Mouse (Mus musculus) erythroblast, embryonic 14.5 days (primary cell): ENCODE measurements around the gene Mark1. TPM values are rescaled to one million over a fixed set of nuclear protein-coding genes. Genes with fewer than 3 reads are reported as not detected.

Source experiments
- H3K27me3 ChIP-seq: 2 replicates; pipeline ENCODE4 v1.6.1; 2012; ENCODE audit warnings: inconsistent platforms; ENCODE audit not compliant: control insufficient read depth
- H3K36me3 ChIP-seq: 2 replicates; pipeline ENCODE4 v1.6.1; 2012; ENCODE audit warnings: mild to moderate bottlenecking, inconsistent platforms; ENCODE audit not compliant: control insufficient read depth
- H3K4me1 ChIP-seq: 2 replicates; pipeline ENCODE4 v1.6.1; 2012; ENCODE audit warnings: inconsistent platforms; ENCODE audit not compliant: control insufficient read depth
- H3K4me3 ChIP-seq: replicated peaks from 2 replicates; pipeline ENCODE3; 2012; ENCODE audit warnings: moderate library complexity, mild to moderate bottlenecking, inconsistent platforms
- H3K9me3 ChIP-seq: 2 replicates; pipeline ENCODE4 v1.6.1; 2012; ENCODE audit warnings: low read length, inconsistent platforms, mixed read lengths; ENCODE audit not compliant: control insufficient read depth
- GATA1 ChIP-seq: IDR thresholded peaks from 2 replicates; pipeline ENCODE4 v1.6.1; 2012; ENCODE audit warnings: low read length, inconsistent platforms, mixed read lengths
- TAL1 ChIP-seq: IDR thresholded peaks from 3 replicates; pipeline ENCODE4 v1.6.1; 2012; ENCODE audit warnings: low read length, inconsistent platforms, mixed read lengths
- polyA plus RNA-seq: library from polyadenylated mRNA; stranded (reverse); fragments of >175 nt; gene quantifications from 2 replicates; pipeline ENCODE4 v1.2.3, GENCODE M21; 2012

Gene Mark1
- polyA plus RNA-seq, 1 experiment = not detected

- H3K4me3 ChIP-seq = no peak overlapping the region
- no peaks in the 10 kb centered on the region for H3K36me3 ChIP-seq
- no peaks in the 10 kb centered on the region for H3K9me3 ChIP-seq
- no peaks in the 10 kb centered on the region for H3K27me3 ChIP-seq
- peaks cover 25% of the 10 kb centered on the region for H3K4me1 ChIP-seq
- TF ChIP-seq TAL1 = no peak
- TF ChIP-seq GATA1 = 0 out of 2 replicates have a peak, but pooled peaks have one; percentile 8
These were observed 145.4 kb downstream of the Mark1 start for GRCm38 (mm10) chr1:184853922-184854321.

- Histone ChIP-seq H3K36me3 (no peaks in the 10 kb centered on the region), H3K9me3 (no peaks in the 10 kb centered on the region), H3K27me3 (no peaks in the 10 kb centered on the region), H3K4me3 (peak overlapping the region; percentile 14), H3K4me1 (peaks cover 25% of the 10 kb centered on the region)
- TF ChIP-seq GATA1 = no peak
- no peak for TF ChIP-seq TAL1
These were observed 146.0 kb downstream of the Mark1 start for GRCm38 (mm10) chr1:184853339-184853738.

- no peaks in the 10 kb centered on the region for H3K36me3 ChIP-seq
These were observed 147.4 kb downstream of the Mark1 start for GRCm38 (mm10) chr1:184851741-184852618.

GRCm38 (mm10) chr1:184851166-184851565 is 148.2 kb downstream of the Mark1 start:
- H3K4me1 ChIP-seq = peaks cover 42% of the 10 kb centered on the region
- TF ChIP-seq GATA1 = no peak
- no peak for TF ChIP-seq TAL1
- H3K9me3 ChIP-seq = no peaks in the 10 kb centered on the region
- no peaks in the 10 kb centered on the region for H3K27me3 ChIP-seq
- H3K4me3 ChIP-seq = no peak overlapping the region
- no peaks in the 10 kb centered on the region for H3K36me3 ChIP-seq

More at GRCm38 (mm10) chr1:184851741-184852618, 147.4 kb downstream of the Mark1 start:
- Histone ChIP-seq H3K9me3 (no peaks in the 10 kb centered on the region), H3K4me1 (peaks cover 34% of the 10 kb centered on the region), H3K4me3 (peak overlapping the region; percentile 25), H3K27me3 (no peaks in the 10 kb centered on the region)
- TF ChIP-seq GATA1 (no peak), TAL1 (no peak)

- Histone ChIP-seq H3K4me3 (peak overlapping the region; percentile 73), H3K36me3 (no peaks in the 10 kb centered on the region; the same call in 1 of the 2 replicates), H3K27me3 (no peaks in the 10 kb centered on the region), H3K4me1 (peaks cover 65% of the 10 kb centered on the region), H3K9me3 (no peaks in the 10 kb centered on the region)
- TF ChIP-seq GATA1 (no peak), TAL1 (no peak)
These were observed 152.4 kb downstream of the Mark1 start for GRCm38 (mm10) chr1:184846973-184847372.

Other genes with a start within 250 kb of the Mark1 start
- gene Marc1, start 188.3 kb downstream of the Mark1 start, polyA plus RNA-seq = not detected in 2 replicates
- 4.6 and 6.8 TPM in 2 replicates for gene Marc2, start 153.1 kb downstream of the Mark1 start, polyA plus RNA-seq
- 0.04 and 0.05 TPM in 2 replicates for gene C130074G19Rik, start 116.4 kb downstream of the Mark1 start, polyA plus RNA-seq
- gene Rab3gap2, start 204.5 kb upstream of the Mark1 start, polyA plus RNA-seq = 0.51 and 0.87 TPM in 2 replicates